In genomic region chr17:73203642-73204332, GRCm38 (mm10) we compare ENCODE assay signal across 22 mouse cellular contexts.
DNase-seq lines count a peak whose midpoint lies in the region; ATAC-seq and TF ChIP-seq lines count a peak whose summit lies in the region.
"Had no signal": no experiment of that assay in that cellular context is flagged by ENCODE, and none has a peak within 500 bp of the region (broad histone marks: within the 10 kb centered on the region; RNA-seq: fewer than 3 reads in every experiment).

No protein-coding gene starts in this region.

- no peaks in the 10 kb centered on the region for H3K27me3 ChIP-seq in intestine, postnatal 0 days (replicated peaks; ENCODE audit: control insufficient read depth, insufficient read depth, low read length)
- H3K27me3 ChIP-seq in intestine, embryonic 16.5 days (replicated peaks; ENCODE audit: control insufficient read depth, insufficient read depth, low read length): no peaks in the 10 kb centered on the region
- no peaks in the 10 kb centered on the region for H3K27me3 ChIP-seq in megakaryocyte, embryonic 14.5 days (replicated peaks)
- H3K27me3 ChIP-seq: embryonic facial prominence, embryonic 13.5 days; hindbrain, embryonic 15.5 days; liver, embryonic 13.5 days; midbrain, embryonic 15.5 days; Patski; stomach, embryonic 15.5 days had no signal

- H3K4me1 ChIP-seq in intestine, postnatal 0 days (replicated peaks; ENCODE audit: control insufficient read depth, insufficient read depth, low read length): no peaks in the 10 kb centered on the region
- H3K4me1 ChIP-seq in intestine, embryonic 16.5 days (ENCODE audit: control insufficient read depth, insufficient read depth, low read length): no peaks in the 10 kb centered on the region
- H3K4me1 ChIP-seq in megakaryocyte, embryonic 14.5 days: no peaks in the 10 kb centered on the region
- H3K4me1 ChIP-seq: embryonic facial prominence, embryonic 13.5 days; hindbrain, embryonic 15.5 days; liver, embryonic 13.5 days; midbrain, embryonic 15.5 days; stomach, embryonic 15.5 days had no signal

- DNase-seq in heart, postnatal 10 days: peak; percentile 54 to 63
- peak; percentile 49 for DNase-seq in lung, postnatal 36 days
- DNase-seq in gastrocnemius, postnatal 36 days: no peak
- DNase-seq in spleen, adult 12 weeks (ENCODE audit: low spot score): no peak
- DNase-seq: adrenal gland, postnatal 25 days; B cell, adult 2 months; cerebellum, adult 8-10 months; gastrocnemius, adult 2 months; kidney, adult 18-20 months; liver, embryonic 13.5 days; right cerebral cortex, adult 18-20 months had no signal

- no peak overlapping the region for H3K4me2 ChIP-seq in intestine, postnatal 0 days (replicated peaks; ENCODE audit: low read depth)
- no peak overlapping the region for H3K4me2 ChIP-seq in intestine, embryonic 16.5 days (ENCODE audit: low read depth, low read length)
- H3K4me2 ChIP-seq: embryonic facial prominence, embryonic 13.5 days; hindbrain, embryonic 15.5 days; liver, embryonic 13.5 days; midbrain, embryonic 15.5 days; stomach, embryonic 15.5 days had no signal

- H3K9me3 ChIP-seq in intestine, postnatal 0 days (ENCODE audit: control insufficient read depth): no peaks in the 10 kb centered on the region
- peaks cover 3% of the 10 kb centered on the region for H3K9me3 ChIP-seq in intestine, embryonic 16.5 days (ENCODE audit: control insufficient read depth, low read length)
- peaks cover 7% of the 10 kb centered on the region for H3K9me3 ChIP-seq in megakaryocyte, embryonic 14.5 days
- H3K9me3 ChIP-seq: hindbrain, embryonic 15.5 days; midbrain, embryonic 15.5 days; stomach, embryonic 15.5 days had no signal

- H3K27ac ChIP-seq in intestine, postnatal 0 days (ENCODE audit: low read depth, low read length): no peak overlapping the region
- no peak overlapping the region for H3K27ac ChIP-seq in intestine, embryonic 16.5 days (ENCODE audit: low read length)
- H3K27ac ChIP-seq: embryonic facial prominence, embryonic 13.5 days; gastrocnemius, adult 2 months; hindbrain, embryonic 15.5 days; left cerebral cortex, adult 2 months; liver, embryonic 13.5 days; midbrain, embryonic 15.5 days; stomach, embryonic 15.5 days had no signal

- intact Hi-C loops in heart, postnatal 10 days (cut with DNase I): loop anchor here (2.0 kb wide), 1 partner anchor 93 kb away; no protein-coding TSS in a partner anchor
- intact Hi-C loops in gastrocnemius, postnatal 36 days (cut with DNase I): no loop called here

- peak; percentile 48 for TF ChIP-seq CTCF in intestine, postnatal 0 days (IDR thresholded peaks at IDR 0.05; ENCODE audit: low read depth)

- 83% methylated on average over 15 of the region's 15 CpGs for WGBS in intestine, postnatal 0 days
- WGBS in intestine, embryonic 16.5 days: 77% methylated on average over 15 of the region's 15 CpGs

- H3K4me3 ChIP-seq in intestine, postnatal 0 days (ENCODE audit: low read depth, low read length): no peak overlapping the region
- no peak overlapping the region for H3K4me3 ChIP-seq in intestine, embryonic 16.5 days (ENCODE audit: low read length)
- peak overlapping the region; percentile 28 for H3K4me3 ChIP-seq in megakaryocyte, embryonic 14.5 days (replicated peaks)
- H3K4me3 ChIP-seq: embryonic facial prominence, embryonic 13.5 days; gastrocnemius, adult 2 months; hindbrain, embryonic 15.5 days; left cerebral cortex, adult 2 months; liver, embryonic 13.5 days; midbrain, embryonic 15.5 days; stomach, embryonic 15.5 days had no signal

- no peak overlapping the region for H3K9ac ChIP-seq in intestine, postnatal 0 days (ENCODE audit: low read depth, low read length)
- H3K9ac ChIP-seq in intestine, embryonic 16.5 days (ENCODE audit: low read depth, low read length): no peak overlapping the region
- H3K9ac ChIP-seq: embryonic facial prominence, embryonic 13.5 days; hindbrain, embryonic 15.5 days; liver, embryonic 13.5 days; midbrain, embryonic 15.5 days; stomach, embryonic 15.5 days had no signal

- 0 out of 2 replicates have a peak, but pooled peaks cover 5% of the 10 kb centered on the region for H3K36me3 ChIP-seq in intestine, postnatal 0 days (ENCODE audit: control insufficient read depth, insufficient read depth)
- H3K36me3 ChIP-seq in intestine, embryonic 16.5 days (ENCODE audit: control insufficient read depth, insufficient read depth, low read length): peaks cover 3% of the 10 kb centered on the region; the same call in 1 of the 2 replicates
- peaks cover 13% of the 10 kb centered on the region for H3K36me3 ChIP-seq in megakaryocyte, embryonic 14.5 days (replicated peaks; ENCODE audit: low read length)
- H3K36me3 ChIP-seq: hindbrain, embryonic 15.5 days; liver, embryonic 13.5 days; midbrain, embryonic 15.5 days; stomach, embryonic 15.5 days had no signal

- ATAC-seq in intestine, postnatal 0 days: no peak
- no peak for ATAC-seq in intestine, embryonic 16.5 days
- ATAC-seq in megakaryocyte, adult 5-6 weeks (ENCODE audit: poor library complexity, severe bottlenecking): no peak
- ATAC-seq: activated CD4-positive, CD25-positive, alpha-beta regulatory T cell, adult 4 months; midbrain, embryonic 15.5 days; Patski had no signal

Comparison
In these comparisons a context has a peak if more than half of its experiments do, and no peak if none do; other contexts are left out.
1. DNase-seq: peak in heart, postnatal 10 days (2 of 2) and lung, postnatal 36 days (single experiment); none in gastrocnemius, postnatal 36 days (0 of 2) and spleen, adult 12 weeks (single experiment).